Mouse (Mus musculus) hindbrain, embryonic 10.5 days (tissue): ENCODE measurements around the gene Mei1. TPM values are rescaled to one million over a fixed set of nuclear protein-coding genes. Genes with fewer than 3 reads are reported as not detected.

Experiments
- DNase-seq: peaks from one replicate; pipeline ENCODE4 v3.0.0-alpha.2; 2017; ENCODE audit warnings: low spot score
- H3K27ac ChIP-seq: fragments of 300-500 bp; sonication (generic); 2 replicates; pipeline ENCODE4 v1.5.1; 2016; ENCODE audit warnings: mild to moderate bottlenecking, moderate library complexity
- H3K27me3 ChIP-seq: fragments of 300-500 bp; sonication (generic); 2 replicates; pipeline ENCODE4 v1.6.1; 2016; ENCODE audit warnings: mild to moderate bottlenecking; ENCODE audit not compliant: poor library complexity, insufficient read depth, severe bottlenecking
- H3K36me3 ChIP-seq: fragments of 300-500 bp; sonication (generic); 2 replicates; pipeline ENCODE4 v1.6.1; 2016; ENCODE audit warnings: mild to moderate bottlenecking, moderate library complexity
- H3K4me1 ChIP-seq: fragments of 300-500 bp; sonication (generic); replicated peaks from 2 replicates; pipeline ENCODE4 v1.6.1; 2016; ENCODE audit warnings: mild to moderate bottlenecking
- H3K4me3 ChIP-seq: fragments of 300-500 bp; sonication (generic); 2 replicates; pipeline ENCODE4 v1.5.1; 2016; ENCODE audit warnings: mild to moderate bottlenecking, moderate library complexity
- H3K9me3 ChIP-seq: fragments of 300-500 bp; sonication (generic); 2 replicates; pipeline ENCODE4 v1.6.1; 2016; ENCODE audit warnings: mild to moderate bottlenecking, moderate library complexity
- WGBS: fragments of 180-500 bp; shearing (Covaris S2); methylation state at CpG from one replicate; pipeline ENCODE4 v1.1.7; 2016; 5-methylcytosine and 5-hydroxymethylcytosine counted together
- polyA plus RNA-seq: library from polyadenylated mRNA; unstranded; fragments of >200 nt; fragmentation: Nextera tagmentation; extraction: Ambion mirVana; gene quantifications from 2 replicates; pipeline ENCODE4 v1.2.1, GENCODE M21; 2016

The Mei1 gene
- polyA plus RNA-seq, 1 experiment from 2014 or later, result not detected

GRCm38 (mm10) chr15:82161965-82162600 lies 92.3 kb downstream of the Mei1 start:
- no peak for DNase-seq
- Histone ChIP-seq H3K27me3 (no peaks in the 10 kb centered on the region), H3K36me3 (peaks cover 24% of the 10 kb centered on the region), H3K27ac (no peak overlapping the region), H3K4me3 (no peak overlapping the region), H3K4me1 (peaks cover 80% of the 10 kb centered on the region), H3K9me3 (no peaks in the 10 kb centered on the region)
- WGBS, result 91% methylated on average over 12 of the region's 12 CpGs

DNA sequence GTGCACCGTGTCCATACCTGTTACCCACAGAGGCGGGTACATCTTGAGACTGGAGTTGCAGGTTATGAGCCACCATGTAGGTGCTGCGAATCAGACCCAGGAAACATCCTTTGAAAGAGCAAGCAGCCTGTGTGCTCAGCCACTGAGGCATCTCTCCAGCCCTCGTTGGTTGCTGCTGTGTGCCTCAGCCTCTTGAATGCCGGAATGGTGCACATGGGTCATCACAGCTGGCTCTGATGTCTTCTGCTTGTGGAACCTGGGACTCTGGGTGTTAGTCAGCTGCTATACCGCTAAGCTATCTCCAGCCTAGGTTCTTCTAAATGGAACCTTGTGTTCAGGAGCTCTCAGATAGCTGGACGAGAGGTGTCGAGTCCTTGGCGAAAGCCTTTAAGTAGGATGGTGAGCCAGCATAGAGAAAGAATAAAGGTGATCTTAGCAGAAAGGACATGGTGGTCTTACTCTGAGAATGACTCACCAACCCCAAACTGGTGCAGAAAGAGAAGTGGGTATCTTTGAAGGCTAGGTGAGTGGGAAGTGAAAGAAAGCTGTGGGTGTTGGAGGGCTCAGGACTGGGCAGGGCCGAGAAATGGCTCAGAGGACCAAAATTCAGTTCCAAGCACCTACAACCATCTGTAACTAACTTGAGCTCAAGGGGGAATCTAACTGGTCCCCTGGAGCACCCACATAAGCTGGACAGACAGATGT lies 93.7 kb downstream of the Mei1 start:
- DNase-seq, result no peak
- H3K27me3 ChIP-seq, result no peaks in the 10 kb centered on the region
- H3K4me3 ChIP-seq, result no peak overlapping the region
- H3K4me1 ChIP-seq, result peaks cover 82% of the 10 kb centered on the region
- H3K9me3 ChIP-seq, result no peaks in the 10 kb centered on the region
- H3K36me3 ChIP-seq, result peaks cover 14% of the 10 kb centered on the region; the same call in 1 of the 2 replicates
- 88% methylated on average over 10 of the region's 10 CpGs for WGBS
- peak overlapping the region; percentile 41 for H3K27ac ChIP-seq

DNA sequence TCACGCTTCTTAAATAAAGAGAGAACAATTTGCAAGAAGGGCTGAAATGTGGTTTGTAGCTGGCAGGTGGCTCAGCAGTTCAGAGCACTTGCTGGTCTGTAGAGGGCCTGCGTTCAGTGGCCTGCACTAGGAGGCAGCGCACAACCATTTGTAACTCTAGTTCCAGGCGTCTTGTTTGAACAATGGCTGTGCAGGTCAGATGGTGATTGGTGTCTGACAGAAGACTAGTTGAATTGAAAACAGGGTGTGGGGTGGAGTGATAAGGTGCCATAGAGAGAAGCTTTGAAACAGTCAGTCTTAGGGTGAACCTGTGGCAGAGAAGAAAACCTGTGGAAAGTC lies 94.2 kb downstream of the Mei1 start:
- Histone ChIP-seq H3K36me3 (peaks cover 12% of the 10 kb centered on the region; the same call in 1 of the 2 replicates), H3K9me3 (no peaks in the 10 kb centered on the region), H3K27ac (peak overlapping the region; percentile 41), H3K4me1 (peaks cover 78% of the 10 kb centered on the region), H3K27me3 (no peaks in the 10 kb centered on the region), H3K4me3 (no peak overlapping the region; the same call in 1 of the 2 replicates)
- 59% methylated on average over 4 of the region's 4 CpGs for WGBS
- DNase-seq, result no peak

DNA sequence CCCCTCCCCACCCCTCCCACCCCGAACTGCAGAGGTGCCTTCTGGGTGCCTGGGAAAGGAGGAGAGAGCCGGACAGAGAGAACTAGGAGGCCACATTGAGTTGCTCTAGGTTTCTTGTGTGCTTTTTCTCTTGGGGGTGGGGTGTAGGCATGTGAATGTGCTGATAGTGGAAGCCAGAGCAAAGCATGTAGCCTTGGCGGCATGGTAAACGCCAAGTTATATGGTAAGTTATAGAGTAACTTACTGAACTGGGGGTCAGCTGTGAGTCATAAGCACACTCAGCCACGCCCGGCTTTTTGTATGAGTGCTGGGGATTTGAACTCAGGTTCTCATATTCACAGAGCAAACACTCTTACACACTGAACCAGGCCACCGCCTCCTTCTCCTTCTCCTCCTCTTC lies 94.7 kb downstream of the Mei1 start:
- Histone ChIP-seq H3K4me1 (peaks cover 73% of the 10 kb centered on the region), H3K36me3 (peaks cover 14% of the 10 kb centered on the region; the same call in 1 of the 2 replicates), H3K27ac (peak overlapping the region; percentile 41; the same call in 1 of the 2 replicates), H3K27me3 (no peaks in the 10 kb centered on the region), H3K9me3 (no peaks in the 10 kb centered on the region), H3K4me3 (no peak overlapping the region; the same call in 1 of the 2 replicates)
- DNase-seq, result no peak
- 84% methylated on average over 7 of the region's 7 CpGs for WGBS

DNA sequence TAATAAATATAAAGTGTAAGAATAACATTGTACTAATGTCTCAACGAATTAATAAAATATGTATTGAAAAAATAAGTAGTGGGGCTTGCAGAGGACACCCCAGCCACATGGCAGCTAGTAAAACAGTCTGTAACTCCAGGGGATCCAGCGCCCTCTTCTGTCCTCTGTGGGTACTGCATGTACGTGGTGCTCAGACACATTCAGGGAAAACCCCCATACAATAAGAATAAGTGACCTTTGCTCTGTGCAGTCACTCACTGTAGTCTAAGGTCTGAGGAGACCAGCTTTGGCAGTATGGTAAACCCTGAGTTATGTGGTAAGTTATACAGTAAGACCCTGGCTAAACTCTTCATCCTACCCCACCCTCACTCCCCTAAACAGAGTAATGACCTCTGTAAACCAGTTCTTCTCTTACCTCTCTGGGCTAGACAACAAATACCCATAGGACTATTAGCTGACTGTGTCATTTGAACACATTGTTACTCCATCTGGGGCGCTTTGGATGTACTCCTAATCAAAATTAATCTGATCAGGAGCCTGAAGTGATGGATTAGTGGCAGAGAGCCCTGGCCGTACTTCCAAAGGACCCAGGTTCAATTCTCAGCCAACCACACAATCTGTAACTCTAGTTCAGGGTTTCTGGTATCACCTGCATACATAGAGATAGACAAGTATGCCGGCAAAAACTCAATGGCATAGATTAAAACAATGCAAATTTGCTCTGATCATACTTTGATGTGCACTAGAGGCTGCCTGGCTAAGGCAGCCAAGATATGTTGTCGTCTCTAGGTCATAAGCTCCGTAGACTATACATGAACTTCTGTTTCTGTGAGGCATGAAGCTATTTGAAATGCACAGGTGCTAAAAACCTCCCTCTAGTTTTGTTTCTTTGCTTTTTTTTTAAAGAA lies 95.8 kb downstream of the Mei1 start:
- Histone ChIP-seq H3K36me3 (peaks cover 17% of the 10 kb centered on the region), H3K4me1 (peaks cover 62% of the 10 kb centered on the region), H3K4me3 (no peak overlapping the region), H3K9me3 (no peaks in the 10 kb centered on the region), H3K27ac (no peak overlapping the region), H3K27me3 (no peaks in the 10 kb centered on the region)
- 62% methylated on average over 8 of the region's 8 CpGs for WGBS
- peak; percentile 76 for DNase-seq

DNA sequence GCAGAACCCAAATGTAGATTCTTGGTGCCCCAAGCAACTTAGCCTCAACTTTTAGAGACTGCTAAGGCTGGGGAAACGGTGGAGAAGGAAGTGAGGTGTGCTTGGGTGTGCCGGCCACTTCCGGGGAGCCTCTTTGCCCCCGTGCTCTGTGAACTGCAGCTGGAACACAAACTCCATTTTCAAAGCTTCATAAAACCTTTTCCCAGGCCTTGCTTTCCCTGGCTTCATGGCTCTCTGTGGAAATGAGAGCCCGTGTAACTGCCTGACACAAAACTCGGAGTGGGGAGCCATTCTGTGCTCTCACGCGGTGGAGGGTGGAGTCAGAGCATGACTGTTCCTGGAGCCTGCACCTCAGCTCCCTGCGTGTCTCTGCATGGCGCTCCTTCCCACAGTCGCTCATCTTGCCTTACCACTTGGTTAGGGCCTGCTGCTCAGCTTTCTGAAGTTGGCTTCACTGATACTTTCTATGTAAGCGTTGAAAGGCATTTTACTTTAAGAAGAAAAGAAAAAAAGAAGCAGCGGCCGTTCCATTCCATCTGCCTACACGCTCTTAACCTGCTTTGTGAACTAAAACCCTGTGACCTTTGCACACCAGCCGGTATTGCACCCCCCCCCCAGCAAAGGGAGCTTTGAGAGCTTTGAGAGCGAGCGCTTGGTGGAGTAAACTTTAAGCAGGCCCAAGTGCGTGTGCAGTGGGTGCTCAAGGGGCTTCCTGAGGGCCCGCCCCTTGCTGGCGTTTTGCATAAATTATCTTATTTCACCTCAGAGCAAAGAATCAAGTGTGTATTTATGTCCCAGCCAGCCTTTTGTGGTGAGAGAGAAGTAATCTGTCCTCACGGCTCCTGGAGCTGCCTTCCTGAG lies 96.7 kb downstream of the Mei1 start:
- Histone ChIP-seq H3K4me1 (peaks cover 54% of the 10 kb centered on the region), H3K9me3 (no peaks in the 10 kb centered on the region), H3K4me3 (no peak overlapping the region), H3K27me3 (no peaks in the 10 kb centered on the region), H3K27ac (peak overlapping the region; percentile 60), H3K36me3 (peaks cover 26% of the 10 kb centered on the region)
- 58% methylated on average over 22 of the region's 22 CpGs for WGBS
- DNase-seq, result no peak

GRCm38 (mm10) chr15:82167201-82168168 lies 97.7 kb downstream of the Mei1 start:
- Histone ChIP-seq H3K4me1 (peaks cover 52% of the 10 kb centered on the region), H3K36me3 (peaks cover 36% of the 10 kb centered on the region), H3K9me3 (no peaks in the 10 kb centered on the region), H3K27ac (peak overlapping the region; percentile 60), H3K27me3 (no peaks in the 10 kb centered on the region), H3K4me3 (no peak overlapping the region)
- no peak for DNase-seq
- 67% methylated on average over 23 of the region's 23 CpGs for WGBS

DNA sequence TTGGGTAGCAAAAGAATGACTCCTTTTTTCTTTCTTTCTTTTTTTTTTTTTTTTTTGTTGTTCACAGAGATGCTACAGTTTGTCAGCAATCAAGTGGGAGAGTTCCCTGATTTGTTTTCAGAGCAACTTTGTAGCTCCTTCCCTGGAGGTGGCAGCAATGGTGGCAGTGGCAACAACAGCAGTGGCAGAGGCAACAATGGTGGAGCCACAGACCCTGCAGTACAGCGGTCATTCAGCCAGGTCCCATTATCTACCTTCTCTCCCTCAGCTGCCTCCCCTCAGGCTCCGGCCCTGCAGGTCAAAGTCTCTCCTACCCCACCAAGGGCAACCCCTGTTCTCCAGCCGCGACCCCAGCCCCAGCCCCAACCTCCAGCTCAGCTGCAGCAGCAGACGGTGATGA lies 99.9 kb downstream of the Mei1 start:
- Histone ChIP-seq H3K27me3 (no peaks in the 10 kb centered on the region), H3K27ac (no peak overlapping the region), H3K4me3 (no peak overlapping the region), H3K36me3 (peaks cover 57% of the 10 kb centered on the region), H3K9me3 (no peaks in the 10 kb centered on the region), H3K4me1 (peaks cover 35% of the 10 kb centered on the region)
- 79% methylated on average over 5 of the region's 5 CpGs for WGBS
- no peak for DNase-seq

DNA sequence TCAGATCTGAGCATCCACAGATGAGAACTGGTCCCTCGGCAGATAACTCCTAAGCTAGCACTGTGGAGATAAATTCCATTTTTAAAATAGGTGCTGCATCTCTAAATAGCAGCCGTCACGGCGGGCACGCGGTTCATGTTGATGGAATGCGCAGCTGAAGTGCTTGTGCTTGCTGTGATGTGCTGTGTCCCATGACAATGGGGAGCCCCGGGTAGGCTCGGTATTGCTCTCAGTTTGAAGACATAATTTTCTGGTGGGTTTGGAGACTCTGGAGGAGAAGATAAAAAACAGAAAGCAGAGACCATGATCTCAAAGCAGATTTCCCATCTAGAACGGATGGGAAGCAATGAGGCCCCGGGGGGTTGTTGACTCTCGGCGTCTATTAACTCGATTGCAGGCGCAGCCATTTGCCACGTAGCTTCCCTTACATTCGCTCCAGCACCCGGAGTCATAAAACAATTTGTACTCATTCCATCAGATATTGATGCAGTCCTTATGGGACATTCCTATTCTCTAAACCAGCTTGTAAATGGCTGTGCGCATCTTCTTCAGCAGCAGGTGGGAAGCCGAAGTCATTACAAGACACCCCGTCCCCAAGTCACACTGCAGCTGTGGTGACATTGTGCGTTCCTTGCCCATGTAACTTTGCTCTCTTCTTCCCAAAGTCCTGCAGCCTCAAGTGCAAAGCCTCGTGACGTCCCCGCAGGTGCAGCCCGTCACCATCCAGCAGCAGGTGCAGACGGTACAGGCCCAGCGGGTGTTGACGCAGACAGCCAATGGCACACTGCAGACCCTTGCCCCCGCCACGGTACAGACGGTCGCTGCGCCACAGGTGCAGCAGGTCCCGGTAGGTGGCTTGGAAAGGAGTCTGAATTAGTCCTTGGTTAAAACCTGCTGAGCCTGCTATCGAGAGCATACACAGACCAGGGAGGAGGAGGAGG lies 100.9 kb downstream of the Mei1 start:
- WGBS, result 90% methylated on average over 36 of the region's 36 CpGs
- peaks cover 68% of the 10 kb centered on the region for H3K36me3 ChIP-seq
- no peak overlapping the region for H3K4me3 ChIP-seq
- DNase-seq, result no peak
- H3K9me3 ChIP-seq, result no peaks in the 10 kb centered on the region
- no peaks in the 10 kb centered on the region for H3K27me3 ChIP-seq
- no peak overlapping the region for H3K27ac ChIP-seq
- peaks cover 30% of the 10 kb centered on the region for H3K4me1 ChIP-seq

- Histone ChIP-seq H3K4me3 (no peak overlapping the region), H3K27me3 (no peaks in the 10 kb centered on the region), H3K9me3 (no peaks in the 10 kb centered on the region), H3K36me3 (peaks cover 87% of the 10 kb centered on the region), H3K27ac (no peak overlapping the region), H3K4me1 (peaks cover 10% of the 10 kb centered on the region)
- 89% methylated on average over 8 of the region's 8 CpGs for WGBS
- no peak for DNase-seq
These were observed 102.9 kb downstream of the Mei1 start for GRCm38 (mm10) chr15:82172648-82173047.
